Mouse (Mus musculus) bone marrow, adult 2 months (tissue): ENCODE measurements around the gene Anapc15-ps.

Experiments used
- CTCF ChIP-seq: fragments of 200-500 bp; IDR thresholded peaks from 2 replicates; pipeline ENCODE4 v1.5.1; 2011; ENCODE audit warnings: low read length, control low read depth; ENCODE audit not compliant: control insufficient read depth, insufficient read depth
- POLR2A ChIP-seq: fragments of 200-500 bp; IDR thresholded peaks from 2 replicates; pipeline ENCODE4 v1.6.1; 2011; ENCODE audit warnings: low read depth, mild to moderate bottlenecking, control low read depth, low read length, borderline replicate concordance; ENCODE audit not compliant: control insufficient read depth

DNA sequence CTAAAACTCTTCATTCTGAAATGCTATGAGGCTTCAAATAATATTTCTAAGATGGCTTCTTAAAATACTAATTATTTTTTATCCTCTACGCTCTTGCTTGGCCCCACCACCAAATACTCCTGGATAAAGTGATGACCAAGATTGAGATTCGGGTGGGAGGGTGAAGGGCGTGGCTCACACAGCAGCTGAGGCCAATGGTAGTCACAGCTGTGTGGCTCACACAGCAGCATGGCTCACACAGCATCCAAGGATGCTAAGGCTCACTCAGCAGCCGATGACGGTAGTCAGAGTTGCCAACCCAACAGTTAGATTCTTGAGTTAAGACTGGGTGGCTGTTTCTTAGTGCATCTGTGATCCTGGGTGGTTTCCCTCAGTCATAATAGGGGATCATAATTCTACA, 30.5 kb upstream of the Anapc15-ps start:
- TF ChIP-seq POLR2A: no peak
- no peak for TF ChIP-seq CTCF
